Mouse (Mus musculus): ENCODE results near the gene Trim72. TPM values are rescaled to one million over a fixed set of nuclear protein-coding genes. Genes with fewer than 3 reads are reported as not detected.
"Not testable (repeated sequence)": the region's sequence is repeated elsewhere in the genome, so short reads cannot be mapped to it uniquely, and the experiment has no call there.

Gene Trim72
- polyA plus RNA-seq, 1 experiment from 2014 or later: 0.13 TPM

- Histone ChIP-seq H3K27me3 (no peaks in the 10 kb centered on the region), H3K27ac (no peak overlapping the region), H3K4me2 (no peak overlapping the region), H3K9ac (no peak overlapping the region), H3K9me3 (no peaks in the 10 kb centered on the region), H3K36me3 (no peaks in the 10 kb centered on the region), H3K4me3 (no peak overlapping the region), H3K4me1 (replicated peaks) (no peaks in the 10 kb centered on the region)
- 97% methylated on average over 4 of the region's 4 CpGs for WGBS
- ATAC-seq (ENCODE audit: low FRiP score): no peak
Measured at GRCm38 (mm10) chr7:128033616-128034015, 29.9 kb downstream of the Trim72 start.

GRCm38 (mm10) chr7:128042161-128042820 is 38.5 kb downstream of the Trim72 start:
- H3K27ac ChIP-seq; H3K4me2 ChIP-seq; H3K4me3 ChIP-seq; H3K4me1 ChIP-seq (replicated peaks); ATAC-seq (ENCODE audit: low FRiP score); H3K9me3 ChIP-seq; H3K9ac ChIP-seq; H3K27me3 ChIP-seq; H3K36me3 ChIP-seq: not testable (repeated sequence)
- WGBS: 86% methylated on average over 15 of the region's 15 CpGs

- Histone ChIP-seq H3K36me3 (no peaks in the 10 kb centered on the region), H3K27me3 (no peaks in the 10 kb centered on the region), H3K9me3 (no peaks in the 10 kb centered on the region), H3K27ac (no peak overlapping the region), H3K9ac (no peak overlapping the region), H3K4me1 (replicated peaks) (no peaks in the 10 kb centered on the region), H3K4me2 (no peak overlapping the region), H3K4me3 (no peak overlapping the region)
- ATAC-seq (ENCODE audit: low FRiP score): no peak
- WGBS: 63% methylated on average over 4 of the region's 4 CpGs
Measured at GRCm38 (mm10) chr7:128044142-128044785, 40.5 kb downstream of the Trim72 start.

- no peaks in the 10 kb centered on the region for H3K36me3 ChIP-seq
- H3K9me3 ChIP-seq: no peaks in the 10 kb centered on the region
- 73% methylated on average over 2 of the region's 2 CpGs for WGBS
- H3K27me3 ChIP-seq: no peaks in the 10 kb centered on the region
- H3K4me1 ChIP-seq (replicated peaks): no peaks in the 10 kb centered on the region
- no peak overlapping the region for H3K4me2 ChIP-seq
- no peak overlapping the region for H3K9ac ChIP-seq
- H3K27ac ChIP-seq: no peak overlapping the region
- ATAC-seq (ENCODE audit: low FRiP score): no peak
- H3K4me3 ChIP-seq: no peak overlapping the region
Measured at GRCm38 (mm10) chr7:128045640-128046039, 41.9 kb downstream of the Trim72 start.

GRCm38 (mm10) chr7:128048819-128049218 is 45.1 kb downstream of the Trim72 start:
- no peak overlapping the region for H3K4me3 ChIP-seq
- ATAC-seq (ENCODE audit: low FRiP score): no peak
- no peak overlapping the region for H3K9ac ChIP-seq
- H3K4me1 ChIP-seq (replicated peaks): no peaks in the 10 kb centered on the region
- no peaks in the 10 kb centered on the region for H3K9me3 ChIP-seq
- no peaks in the 10 kb centered on the region for H3K36me3 ChIP-seq
- H3K27me3 ChIP-seq: no peaks in the 10 kb centered on the region
- WGBS: 93% methylated on average over 4 of the region's 4 CpGs
- H3K4me2 ChIP-seq: no peak overlapping the region
- H3K27ac ChIP-seq: no peak overlapping the region

- no peak overlapping the region for H3K27ac ChIP-seq
- H3K4me3 ChIP-seq: no peak overlapping the region
- no peak overlapping the region for H3K4me2 ChIP-seq
- no peaks in the 10 kb centered on the region for H3K27me3 ChIP-seq
- no peaks in the 10 kb centered on the region for H3K9me3 ChIP-seq
- H3K9ac ChIP-seq: no peak overlapping the region
- no peak for ATAC-seq (ENCODE audit: low FRiP score)
- no peaks in the 10 kb centered on the region for H3K4me1 ChIP-seq (replicated peaks)
- WGBS: 88% methylated on average over 2 of the region's 2 CpGs
- H3K36me3 ChIP-seq: no peaks in the 10 kb centered on the region
Measured at GRCm38 (mm10) chr7:128049254-128049653, 45.5 kb downstream of the Trim72 start.

GRCm38 (mm10) chr7:128050739-128051138 is 47.0 kb downstream of the Trim72 start:
- 80% methylated on average over 4 of the region's 4 CpGs for WGBS
- Histone ChIP-seq H3K4me1 (replicated peaks) (no peaks in the 10 kb centered on the region), H3K27me3 (no peaks in the 10 kb centered on the region), H3K9ac (no peak overlapping the region), H3K4me3 (no peak overlapping the region), H3K27ac (no peak overlapping the region), H3K4me2 (no peak overlapping the region), H3K36me3 (no peaks in the 10 kb centered on the region), H3K9me3 (no peaks in the 10 kb centered on the region)
- ATAC-seq (ENCODE audit: low FRiP score): no peak

- H3K9me3 ChIP-seq: no peaks in the 10 kb centered on the region
- no peaks in the 10 kb centered on the region for H3K4me1 ChIP-seq (replicated peaks)
- no peak overlapping the region for H3K4me3 ChIP-seq
- ATAC-seq (ENCODE audit: low FRiP score): no peak
- no peak overlapping the region for H3K4me2 ChIP-seq
- H3K36me3 ChIP-seq: no peaks in the 10 kb centered on the region
- 83% methylated on average over 5 of the region's 5 CpGs for WGBS
- no peak overlapping the region for H3K9ac ChIP-seq
- H3K27ac ChIP-seq: no peak overlapping the region
- H3K27me3 ChIP-seq: no peaks in the 10 kb centered on the region
Measured at GRCm38 (mm10) chr7:128053061-128053460, 49.3 kb downstream of the Trim72 start.

GRCm38 (mm10) chr7:128056917-128057444 is 53.2 kb downstream of the Trim72 start:
- H3K4me3 ChIP-seq: no peak overlapping the region
- 75% methylated on average over 3 of the region's 3 CpGs for WGBS
- no peak for ATAC-seq (ENCODE audit: low FRiP score)
- H3K27me3 ChIP-seq: no peaks in the 10 kb centered on the region
- H3K4me2 ChIP-seq: no peak overlapping the region
- no peaks in the 10 kb centered on the region for H3K36me3 ChIP-seq
- no peaks in the 10 kb centered on the region for H3K9me3 ChIP-seq
- H3K4me1 ChIP-seq (replicated peaks): no peaks in the 10 kb centered on the region
- H3K9ac ChIP-seq: no peak overlapping the region
- no peak overlapping the region for H3K27ac ChIP-seq

GRCm38 (mm10) chr7:128057860-128058259 is 54.1 kb downstream of the Trim72 start:
- Histone ChIP-seq H3K9me3 (no peaks in the 10 kb centered on the region), H3K4me1 (replicated peaks) (no peaks in the 10 kb centered on the region), H3K27ac (no peak overlapping the region), H3K27me3 (no peaks in the 10 kb centered on the region), H3K9ac (no peak overlapping the region), H3K4me2 (no peak overlapping the region), H3K36me3 (no peaks in the 10 kb centered on the region), H3K4me3 (no peak overlapping the region)
- WGBS: 83% methylated on average over 8 of the region's 8 CpGs
- no peak for ATAC-seq (ENCODE audit: low FRiP score)

- no peak for ATAC-seq (ENCODE audit: low FRiP score)
- no peak overlapping the region for H3K4me3 ChIP-seq
- no peak overlapping the region for H3K9ac ChIP-seq
- no peaks in the 10 kb centered on the region for H3K36me3 ChIP-seq
- H3K9me3 ChIP-seq: no peaks in the 10 kb centered on the region
- no peaks in the 10 kb centered on the region for H3K27me3 ChIP-seq
- H3K4me2 ChIP-seq: no peak overlapping the region
- no peaks in the 10 kb centered on the region for H3K4me1 ChIP-seq (replicated peaks)
- H3K27ac ChIP-seq: no peak overlapping the region
- 76% methylated on average over 7 of the region's 7 CpGs for WGBS
Measured at GRCm38 (mm10) chr7:128058576-128058975, 54.8 kb downstream of the Trim72 start.

- H3K27ac ChIP-seq: no peak overlapping the region
- no peak overlapping the region for H3K4me2 ChIP-seq
- H3K4me3 ChIP-seq: no peak overlapping the region
- no peaks in the 10 kb centered on the region for H3K9me3 ChIP-seq
- no peaks in the 10 kb centered on the region for H3K4me1 ChIP-seq (replicated peaks)
- no peak for ATAC-seq (ENCODE audit: low FRiP score)
- no peaks in the 10 kb centered on the region for H3K36me3 ChIP-seq
- no peaks in the 10 kb centered on the region for H3K27me3 ChIP-seq
- H3K9ac ChIP-seq: no peak overlapping the region
- WGBS: 85% methylated on average over 4 of the region's 4 CpGs
Measured at GRCm38 (mm10) chr7:128059091-128059490, 55.3 kb downstream of the Trim72 start.

All from hindbrain, embryonic 13.5 days (tissue).